Mouse (Mus musculus) spleen, adult 18-20 months (tissue): ENCODE measurements around the gene Lrrc25.

Experiments
- DNase-seq, 2 experiments: peaks; one replicate each; pipeline ENCODE4 v3.0.0; 2022; ENCODE audit warnings: mixed read lengths in 2 of 2

Gene Lrrc25

DNA sequence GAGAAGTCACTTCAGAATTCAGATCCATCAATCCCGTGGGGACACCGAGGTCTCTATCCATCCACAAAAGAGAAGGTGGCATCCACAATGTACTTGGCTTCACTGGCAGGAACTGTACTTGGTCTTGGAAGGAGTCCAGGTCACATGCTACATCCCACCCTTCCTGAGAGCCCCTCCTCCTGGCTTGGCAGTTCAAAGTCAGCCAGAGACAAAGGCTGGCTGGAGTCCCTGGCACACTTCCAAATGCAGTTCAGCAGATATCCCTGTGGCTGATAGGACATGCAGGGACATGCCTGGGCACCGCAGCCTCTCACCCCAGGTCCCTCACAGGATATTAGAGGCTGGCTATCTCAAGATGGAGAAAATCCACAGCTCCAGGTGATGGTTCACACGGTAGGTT is 33.4 kb downstream of the Lrrc25 start:
- no peak for DNase-seq

DNA sequence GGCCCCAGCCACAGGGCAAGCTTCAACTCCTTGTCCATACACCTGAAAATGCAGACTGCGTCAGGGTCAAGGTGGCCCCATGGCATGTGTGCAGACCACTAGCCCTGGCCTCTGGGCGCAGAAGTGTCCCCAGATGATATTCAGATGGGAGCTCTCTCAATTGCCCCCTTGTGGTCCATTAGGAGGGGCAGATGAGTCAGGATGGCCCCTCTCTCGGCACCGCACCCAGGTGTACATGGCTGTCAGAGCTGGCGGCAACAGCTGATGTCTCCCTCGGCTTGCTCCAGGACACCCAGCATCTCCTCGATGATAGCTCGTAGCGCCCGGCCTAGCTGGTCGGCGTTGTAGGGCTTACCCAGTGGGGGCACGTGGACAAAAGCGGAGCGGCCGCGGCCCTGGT is 34.4 kb downstream of the Lrrc25 start:
- no peak for DNase-seq

DNA sequence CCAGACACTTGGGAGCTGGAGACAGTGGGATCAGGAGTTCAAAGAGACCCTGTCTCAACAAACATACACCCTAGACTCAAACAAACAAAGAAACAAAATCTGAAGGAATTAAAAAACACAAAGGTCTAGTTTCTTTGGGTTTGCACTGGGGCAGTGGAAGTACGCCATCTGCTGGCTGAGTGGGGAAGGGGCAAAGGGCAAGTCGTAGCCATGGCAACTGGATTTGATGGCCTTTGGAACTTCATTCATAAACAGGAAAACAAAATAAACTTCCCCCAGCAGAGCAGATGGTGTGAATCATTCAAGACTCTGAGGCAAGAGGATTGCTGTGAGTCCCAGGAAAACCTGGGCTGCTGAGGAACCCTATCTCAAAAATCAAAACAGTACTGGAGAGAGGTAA is 37.3 kb downstream of the Lrrc25 start:
- DNase-seq, result peak; percentile 45 to 69

DNA sequence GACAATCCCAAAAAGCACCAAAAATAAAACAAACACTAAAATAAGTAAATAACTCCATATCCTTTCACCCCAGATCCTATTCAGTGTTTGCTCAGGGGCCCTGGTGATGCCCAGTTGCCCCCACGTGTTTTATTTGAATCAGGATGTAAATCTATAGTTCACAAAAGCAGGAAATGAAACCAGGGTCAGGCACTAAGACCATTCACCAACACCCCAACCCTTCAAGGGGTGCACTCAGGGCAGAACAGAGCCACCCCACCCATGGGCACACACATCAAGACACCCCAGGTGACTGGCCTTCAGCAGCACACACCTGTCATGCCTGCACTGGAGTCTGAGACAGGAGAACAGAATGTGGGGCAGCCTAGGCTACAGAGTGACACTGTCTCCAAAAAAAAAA is 38.2 kb downstream of the Lrrc25 start:
- DNase-seq, result peak in 1 of 2 experiments; percentile 35

DNA sequence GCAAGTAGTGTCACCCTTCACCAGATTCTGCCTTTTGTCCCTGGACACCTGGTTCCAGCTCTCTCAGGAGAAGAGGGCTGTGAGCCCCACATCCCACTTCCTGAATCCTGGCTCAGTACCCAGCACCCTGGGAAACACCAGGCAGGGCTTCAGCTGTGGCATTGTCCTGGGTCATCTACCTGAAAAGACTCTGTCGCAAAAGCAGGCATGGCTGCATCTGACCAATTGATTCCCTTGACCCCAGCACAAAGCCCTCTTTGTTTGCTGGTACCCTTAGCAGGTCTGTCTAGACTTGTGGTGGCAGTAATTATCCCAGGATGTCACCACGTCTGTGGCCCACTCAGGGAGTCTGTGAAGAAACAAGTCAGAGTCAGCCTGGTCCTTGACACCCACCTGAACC is 39.5 kb downstream of the Lrrc25 start:
- no peak for DNase-seq

DNA sequence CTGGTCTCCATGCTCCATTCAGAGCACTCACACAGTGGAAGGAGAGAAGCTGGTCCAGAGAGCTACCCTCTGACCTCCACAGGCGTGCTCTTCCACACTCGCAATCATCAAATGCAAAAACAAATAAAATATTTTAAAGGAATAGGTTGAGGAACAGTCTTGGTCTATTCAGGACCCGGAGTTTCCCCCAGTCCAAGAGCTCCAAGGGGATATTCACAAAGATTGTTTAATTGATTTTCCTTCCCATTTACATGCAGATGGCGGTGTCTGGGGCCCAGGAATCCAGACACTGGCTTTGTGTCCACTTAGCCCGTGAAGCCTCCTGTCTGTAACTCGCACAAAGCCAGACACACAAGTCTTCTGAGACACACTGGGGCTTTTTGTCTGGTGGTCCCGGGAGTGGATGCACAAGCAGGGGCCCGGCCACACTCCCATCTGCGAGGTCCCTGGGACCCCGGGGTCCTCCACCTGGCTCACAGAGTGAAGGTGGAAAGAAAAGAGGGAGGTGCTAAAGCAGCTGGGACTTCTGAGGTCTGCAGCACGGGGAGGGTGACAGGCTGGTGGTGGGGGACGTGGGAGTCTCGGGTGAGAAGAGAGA is 40.3 kb downstream of the Lrrc25 start:
- no peak for DNase-seq

DNA sequence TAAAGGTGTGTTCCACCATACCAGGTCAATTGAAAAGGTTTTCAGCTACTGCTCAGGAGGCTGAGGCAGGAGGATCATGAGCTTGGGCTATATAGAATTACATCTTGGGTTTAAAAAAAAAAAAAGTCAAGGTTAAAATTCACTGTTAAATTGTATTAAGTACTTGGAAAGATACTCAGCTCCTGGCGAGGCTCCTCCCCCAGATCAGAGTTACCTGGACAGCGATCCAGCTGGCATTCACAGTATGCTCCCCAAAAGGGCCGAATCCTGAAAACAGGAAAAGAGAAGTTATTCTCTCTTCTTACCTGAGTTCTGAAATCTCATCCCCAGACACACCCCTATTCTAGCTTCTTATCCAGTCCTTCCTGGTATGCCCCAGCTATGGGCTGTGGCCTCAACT is 41.3 kb downstream of the Lrrc25 start:
- DNase-seq, result no peak

DNA sequence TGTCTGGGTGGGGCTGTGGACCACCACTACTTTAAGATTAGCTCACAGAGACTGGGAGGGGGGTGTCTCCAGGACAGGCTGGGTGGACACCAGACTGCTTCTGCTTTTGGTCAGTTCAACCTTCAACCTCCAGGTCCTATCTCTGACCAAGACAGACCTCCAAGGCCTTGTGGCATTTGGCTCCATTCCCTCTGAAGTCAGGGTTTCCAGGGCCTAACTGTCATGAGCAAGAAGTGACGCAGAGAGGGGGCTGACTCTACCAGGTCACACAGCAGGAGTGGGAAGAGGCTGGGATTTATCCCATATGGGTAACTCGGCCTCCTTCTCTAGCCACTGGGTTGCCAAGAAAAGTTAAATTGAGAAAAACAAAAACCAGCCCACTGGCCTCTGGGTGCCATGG is 41.8 kb downstream of the Lrrc25 start:
- no peak for DNase-seq

DNA sequence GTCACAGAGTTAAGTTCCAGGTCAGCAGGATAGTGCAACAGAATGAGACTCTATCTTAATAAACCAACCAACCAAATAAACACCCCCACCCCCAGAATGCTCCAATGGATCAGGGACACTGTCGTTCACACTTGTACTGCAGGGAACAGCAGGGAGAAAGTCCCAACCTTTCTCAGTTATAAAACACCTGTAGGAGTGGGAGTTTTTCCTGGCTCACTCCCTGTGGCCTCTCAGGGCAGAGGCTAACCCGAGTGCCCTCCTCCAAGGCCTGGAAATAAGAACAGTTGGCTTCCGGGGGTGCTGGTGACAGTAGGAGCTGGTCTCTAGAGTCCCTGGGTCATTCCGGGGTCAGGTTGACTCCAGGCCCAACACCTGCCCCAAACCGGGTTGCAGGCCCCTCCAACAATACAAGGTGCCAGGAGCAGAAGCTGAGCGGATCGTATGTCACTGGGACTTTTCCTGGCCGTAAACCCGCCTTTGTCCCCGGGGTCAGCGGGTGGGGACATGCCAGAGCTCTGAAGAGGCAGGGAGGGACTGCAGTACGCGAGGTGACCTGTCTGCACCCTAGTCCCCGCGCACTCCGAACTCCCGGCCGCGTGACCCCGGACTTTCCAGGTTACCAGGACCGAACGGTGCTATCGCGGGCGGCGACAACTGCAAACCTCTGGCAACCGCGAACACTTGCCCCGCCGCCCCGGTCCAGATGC is 43.1 kb downstream of the Lrrc25 start:
- DNase-seq, result no peak

DNA sequence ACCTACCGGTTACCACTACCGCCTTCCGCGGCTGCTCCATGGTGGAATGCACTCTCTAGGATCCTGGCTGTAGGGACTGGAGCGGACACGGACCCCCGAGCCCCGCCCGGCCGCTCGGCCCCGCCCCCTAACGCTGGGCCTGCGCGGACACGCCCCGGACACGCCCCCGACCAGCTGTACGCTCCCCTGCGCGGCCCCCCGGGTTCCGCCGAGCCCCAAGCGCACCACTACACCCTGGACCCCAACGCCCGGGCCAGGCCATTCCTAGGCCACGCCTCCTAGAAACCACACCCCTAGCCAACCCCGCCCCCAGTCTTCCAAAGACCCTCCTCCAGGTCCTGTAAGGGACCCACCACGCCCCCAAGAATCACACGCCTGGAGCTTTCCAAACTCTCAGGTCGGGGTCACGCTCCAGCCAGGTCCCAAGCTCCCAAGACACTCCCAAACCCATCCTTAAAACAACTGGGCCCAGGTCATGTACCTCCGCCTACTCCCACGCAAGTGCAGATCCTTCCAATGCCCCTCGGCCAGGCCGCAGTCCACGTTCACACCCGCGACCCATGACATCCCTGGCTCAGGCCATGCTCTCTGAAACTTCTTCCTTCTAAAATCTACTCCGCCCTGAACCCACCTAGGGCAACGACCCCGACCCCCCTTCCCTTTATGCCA is 43.8 kb downstream of the Lrrc25 start:
- peak; percentile 79 to 85 for DNase-seq

DNA sequence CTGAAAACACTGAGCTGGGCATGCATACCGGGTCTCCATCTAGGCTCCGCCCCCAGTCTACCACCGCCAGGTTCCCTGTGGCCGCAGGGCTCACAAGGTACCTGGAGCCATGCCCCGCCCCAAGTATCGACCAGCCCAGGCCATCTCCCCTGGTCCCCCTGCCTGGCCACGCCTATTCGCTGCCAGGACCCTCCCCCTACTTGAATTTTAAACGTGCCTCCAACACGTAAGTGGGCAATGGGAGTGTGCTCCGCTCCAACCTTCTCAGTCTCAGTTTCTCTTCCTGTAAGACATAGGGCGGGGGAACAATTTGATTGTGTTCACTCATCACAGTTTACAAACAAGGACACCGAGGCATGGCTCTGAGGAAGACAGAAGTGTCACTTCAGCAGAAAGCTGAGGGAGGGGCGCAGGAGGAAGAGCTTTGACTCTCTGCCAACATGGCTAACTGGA is 44.3 kb downstream of the Lrrc25 start, which contains the start of gene Pgpep1:
Gene Pgpep1 (minus strand): TSS at position 116 of the 453 bp plus-strand sequence.
- DNase-seq, result no peak

DNA sequence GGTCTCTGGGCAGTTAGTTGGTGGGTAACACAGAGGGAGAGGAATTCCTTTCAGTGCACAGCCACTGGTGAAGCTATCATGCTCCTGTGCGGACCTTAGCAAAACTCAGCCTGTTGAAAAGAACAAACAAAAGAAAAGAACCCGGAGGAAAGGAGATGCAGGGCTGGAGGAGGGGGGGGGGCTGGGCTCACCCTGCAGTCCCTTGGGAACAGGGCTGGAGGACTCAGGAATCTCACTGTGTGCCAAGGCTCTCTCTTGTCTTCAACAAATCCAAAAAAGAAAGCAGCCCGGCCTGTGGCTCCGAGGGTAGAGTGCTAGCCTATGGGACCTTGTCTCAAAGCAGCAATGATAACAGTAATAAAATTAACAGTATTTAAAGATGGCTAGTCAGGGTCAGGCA is 47.7 kb downstream of the Lrrc25 start:
- no peak for DNase-seq

DNA sequence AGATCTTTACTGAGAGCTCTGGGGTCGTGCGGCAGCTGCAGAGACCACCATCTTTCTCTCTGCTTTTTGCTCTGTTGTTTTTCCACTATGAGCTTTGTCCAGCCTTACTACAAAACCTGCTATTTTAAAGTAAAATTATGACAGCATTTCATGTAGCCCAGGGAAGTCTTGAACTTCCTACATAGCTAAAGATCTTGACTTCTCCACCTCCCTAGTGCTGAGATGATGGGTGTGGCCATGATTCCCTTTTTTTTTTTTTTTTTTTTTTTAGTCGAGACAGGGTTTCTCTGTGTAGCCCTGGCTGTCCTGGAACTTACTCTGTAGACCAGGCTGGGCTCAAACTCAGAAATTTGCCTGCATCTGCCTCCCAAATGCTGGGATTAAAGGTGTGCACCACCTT is 48.7 kb downstream of the Lrrc25 start:
- DNase-seq, result no peak

DNA sequence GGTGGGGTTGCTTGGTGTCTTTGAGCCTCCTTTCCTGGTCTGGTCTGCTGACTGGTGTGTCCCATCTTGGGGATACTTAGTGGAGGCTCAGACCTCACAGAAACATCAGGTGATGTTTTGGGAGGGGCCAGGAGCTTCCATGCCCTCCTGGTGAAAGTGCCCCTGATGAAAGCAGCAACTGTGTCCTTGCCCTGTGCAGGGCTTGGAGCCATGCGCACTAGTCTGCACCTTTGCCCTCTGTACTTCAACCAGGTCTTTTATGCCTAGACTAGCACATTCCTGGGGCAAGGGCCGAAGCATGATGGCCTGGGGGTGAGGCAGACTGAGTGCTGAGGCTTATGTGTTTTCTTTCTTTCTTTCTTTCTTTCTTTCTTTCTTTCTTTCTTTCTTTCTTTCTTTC is 49.6 kb downstream of the Lrrc25 start:
- no peak for DNase-seq

DNA sequence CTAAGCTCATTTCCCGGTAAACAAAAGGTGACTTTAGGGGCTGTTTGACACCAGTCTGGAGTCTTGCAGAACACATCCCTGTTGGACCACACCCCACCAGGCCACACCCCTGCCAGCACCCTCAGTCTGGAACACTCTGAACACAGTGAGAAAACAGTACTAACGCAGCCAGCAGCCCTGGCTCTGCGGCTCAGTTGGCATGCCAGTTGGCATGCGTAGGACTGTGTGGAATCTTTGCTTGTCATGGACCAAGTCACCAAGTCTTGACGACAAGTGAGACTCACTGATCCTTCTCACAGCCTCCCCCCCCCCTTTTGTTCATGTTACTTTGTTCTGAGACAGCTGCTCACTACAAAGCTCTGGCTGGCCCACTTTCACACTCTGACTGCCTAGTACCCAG is 51.1 kb downstream of the Lrrc25 start:
- DNase-seq, result no peak
